Mouse (Mus musculus): ENCODE results near the gene Rrp8. TPM values are rescaled to one million over a fixed set of nuclear protein-coding genes. Genes with fewer than 3 reads are reported as not detected.

Gene Rrp8
- polyA plus RNA-seq, 1 experiment: 8.4 TPM

DNA sequence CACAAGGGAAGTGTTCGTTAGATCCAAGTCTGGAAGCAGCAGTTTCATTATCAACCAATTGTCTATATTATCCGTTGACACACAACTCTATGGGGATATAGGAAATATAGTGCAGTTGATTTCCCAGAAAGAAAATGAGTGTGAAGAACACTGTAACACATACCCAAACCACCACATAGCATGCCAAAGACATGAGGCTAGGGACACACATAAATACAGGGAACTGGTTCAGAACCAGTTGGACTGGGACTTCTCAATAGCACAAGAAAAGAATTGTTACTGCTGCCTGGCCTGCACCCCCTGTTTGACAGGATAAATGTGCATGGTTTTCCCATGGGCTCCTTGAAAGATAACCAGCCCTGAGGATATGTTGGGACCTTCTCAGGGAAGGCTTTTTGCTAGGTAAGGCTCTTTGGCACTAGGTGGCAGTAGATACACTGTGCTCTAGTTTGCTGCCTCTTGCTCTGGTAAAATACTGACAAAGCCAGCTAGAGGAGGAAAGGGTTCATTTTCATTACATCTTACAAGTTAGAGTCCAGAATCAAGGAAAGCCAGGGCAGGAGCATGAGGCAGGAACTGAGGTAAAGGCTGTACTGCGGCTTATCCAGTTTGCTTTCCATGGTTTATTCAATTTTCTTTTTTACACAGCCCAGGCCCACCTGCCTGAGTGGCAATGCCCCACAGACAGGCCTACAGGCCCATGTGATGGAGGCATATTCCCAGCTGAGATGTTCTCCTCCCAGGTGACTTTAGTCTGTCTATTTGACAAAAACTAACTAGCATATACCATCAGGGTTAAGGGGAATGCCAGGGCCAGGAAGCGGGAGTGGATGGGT, 10.8 kb downstream of the Rrp8 start:
- no peak for TF ChIP-seq POLR2A (IDR thresholded peaks at IDR 0.05; ENCODE audit: extremely low read depth, insufficient read depth, low read length)
- TF ChIP-seq CTCF (IDR thresholded peaks at IDR 0.05; ENCODE audit: extremely low read depth, insufficient read depth, low read length): peak; percentile 80
- H3K27ac ChIP-seq (ENCODE audit: insufficient read depth, low read length): no peak overlapping the region
- H3K4me1 ChIP-seq (ENCODE audit: control insufficient read depth, insufficient read depth, low read length): peaks cover 6% of the 10 kb centered on the region; the same call in 1 of the 2 replicates
- no peak overlapping the region for H3K4me3 ChIP-seq (ENCODE audit: insufficient read depth, low read length)

DNA sequence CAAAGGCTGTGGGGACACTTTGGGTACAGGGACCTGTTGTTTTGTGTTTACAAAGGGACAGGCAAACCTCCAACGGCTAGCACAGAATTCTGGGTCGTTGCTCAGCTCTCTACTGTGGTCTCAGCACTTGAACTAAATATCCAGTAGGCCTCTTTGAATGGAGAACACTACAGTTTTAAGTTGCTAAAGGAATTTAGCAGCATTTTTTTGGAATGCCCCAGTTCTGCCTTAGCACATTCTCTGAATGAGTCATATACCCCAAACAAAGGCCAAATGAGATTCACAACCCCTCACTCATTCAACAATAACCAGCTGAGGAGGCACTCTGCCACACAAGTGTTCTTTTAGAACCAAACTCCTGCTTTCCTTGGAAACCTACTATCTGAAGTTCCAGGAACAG, 15.3 kb downstream of the Rrp8 start:
- Histone ChIP-seq H3K4me3 (ENCODE audit: insufficient read depth, low read length) (no peak overlapping the region), H3K4me1 (ENCODE audit: control insufficient read depth, insufficient read depth, low read length) (0 out of 2 replicates have a peak, but pooled peaks cover 3% of the 10 kb centered on the region), H3K27ac (ENCODE audit: insufficient read depth, low read length) (no peak overlapping the region)
- TF ChIP-seq CTCF (IDR thresholded peaks at IDR 0.05; ENCODE audit: extremely low read depth, insufficient read depth, low read length) (no peak), POLR2A (IDR thresholded peaks at IDR 0.05; ENCODE audit: extremely low read depth, insufficient read depth, low read length) (no peak)

DNA sequence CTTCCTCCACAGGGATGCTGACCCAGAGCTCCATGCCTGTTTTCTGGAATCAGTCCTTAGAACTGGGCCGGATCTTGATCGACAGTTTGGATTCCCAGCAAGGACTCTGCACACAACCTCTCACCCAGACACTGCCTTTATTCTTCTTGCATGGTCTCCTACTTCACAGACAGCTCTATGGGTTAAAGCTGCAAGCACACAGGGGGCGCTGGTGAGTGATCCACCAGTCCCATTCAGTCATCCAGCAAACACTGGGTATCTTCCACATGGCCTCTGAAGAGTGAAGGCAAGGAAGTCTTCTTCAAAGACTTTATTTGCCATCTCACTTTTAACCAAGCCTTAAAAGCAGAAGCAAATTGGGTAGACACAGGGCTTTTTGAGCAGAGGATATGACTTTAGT, 21.8 kb downstream of the Rrp8 start:
- TF ChIP-seq CTCF (IDR thresholded peaks at IDR 0.05; ENCODE audit: extremely low read depth, insufficient read depth, low read length) (no peak), POLR2A (IDR thresholded peaks at IDR 0.05; ENCODE audit: extremely low read depth, insufficient read depth, low read length) (no peak)
- no peak overlapping the region for H3K4me3 ChIP-seq (ENCODE audit: insufficient read depth, low read length)
- H3K4me1 ChIP-seq (ENCODE audit: control insufficient read depth, insufficient read depth, low read length): no peaks in the 10 kb centered on the region
- no peak overlapping the region for H3K27ac ChIP-seq (ENCODE audit: insufficient read depth, low read length)

DNA sequence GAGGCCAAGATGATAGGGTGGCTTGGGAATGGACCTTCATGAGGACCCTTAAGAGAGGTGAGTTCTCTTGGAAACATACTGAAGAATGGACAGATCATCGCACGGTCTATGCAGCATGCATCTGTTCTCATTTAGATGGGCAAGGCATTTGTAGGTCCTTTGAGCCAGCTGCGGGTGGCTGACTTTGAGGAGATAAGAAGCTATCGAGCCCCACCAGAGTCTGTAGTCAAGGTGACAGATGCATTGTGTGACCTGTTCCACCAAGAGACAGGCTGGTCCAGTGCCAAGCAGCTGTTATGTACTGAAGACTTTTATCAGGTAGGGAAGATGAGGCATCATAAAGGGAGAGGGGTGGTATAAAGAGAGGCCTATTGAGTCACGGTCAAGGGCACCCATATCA, 28.5 kb downstream of the Rrp8 start:
- no peaks in the 10 kb centered on the region for H3K4me1 ChIP-seq (ENCODE audit: control insufficient read depth, insufficient read depth, low read length)
- H3K4me3 ChIP-seq (ENCODE audit: insufficient read depth, low read length): no peak overlapping the region
- H3K27ac ChIP-seq (ENCODE audit: insufficient read depth, low read length): no peak overlapping the region
- TF ChIP-seq CTCF (IDR thresholded peaks at IDR 0.05; ENCODE audit: extremely low read depth, insufficient read depth, low read length): no peak
- no peak for TF ChIP-seq POLR2A (IDR thresholded peaks at IDR 0.05; ENCODE audit: extremely low read depth, insufficient read depth, low read length)

DNA sequence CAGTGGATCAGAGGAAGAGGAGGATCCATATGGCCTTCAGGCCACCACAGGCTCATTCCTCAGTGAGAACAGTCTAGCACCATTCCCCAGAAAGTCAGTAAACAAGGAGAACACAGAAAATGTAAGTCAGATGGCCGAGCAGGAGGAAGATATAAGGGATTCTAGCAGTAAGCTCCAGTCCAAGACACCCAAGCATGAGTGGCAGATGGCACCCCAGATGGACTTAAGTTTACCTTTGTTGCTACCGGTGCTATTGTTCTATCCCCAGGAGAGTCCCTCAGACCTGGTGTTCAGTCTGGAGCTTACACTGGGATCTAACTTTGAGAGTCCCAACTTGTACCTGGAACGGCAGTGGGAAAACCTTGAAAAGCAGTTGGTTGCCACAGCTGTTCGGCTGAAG, 33.4 kb downstream of the Rrp8 start:
- no peak for TF ChIP-seq POLR2A (IDR thresholded peaks at IDR 0.05; ENCODE audit: extremely low read depth, insufficient read depth, low read length)
- TF ChIP-seq CTCF (IDR thresholded peaks at IDR 0.05; ENCODE audit: extremely low read depth, insufficient read depth, low read length): no peak
- Histone ChIP-seq H3K4me3 (ENCODE audit: insufficient read depth, low read length) (no peak overlapping the region), H3K4me1 (ENCODE audit: control insufficient read depth, insufficient read depth, low read length) (no peaks in the 10 kb centered on the region), H3K27ac (ENCODE audit: insufficient read depth, low read length) (no peak overlapping the region)

DNA sequence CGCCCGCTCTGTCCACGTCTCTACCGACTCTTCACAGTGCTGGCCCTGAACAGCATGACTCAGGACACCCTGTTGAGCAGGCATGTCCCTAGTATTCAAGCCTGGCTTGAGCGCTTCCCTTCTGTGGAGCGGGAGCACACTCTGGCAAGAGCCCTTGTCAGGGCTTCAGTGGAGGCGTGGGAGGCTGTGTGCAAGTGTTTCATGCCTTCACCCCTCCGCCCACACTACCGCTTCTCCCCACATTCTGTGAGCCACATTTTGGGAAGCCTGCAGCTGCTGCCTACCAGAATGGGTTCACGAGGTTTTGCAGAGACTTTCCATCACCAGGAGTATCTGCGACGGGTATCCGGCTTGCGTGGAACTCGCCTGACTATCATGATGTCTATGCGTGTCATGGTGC, 34.0 kb downstream of the Rrp8 start:
- Histone ChIP-seq H3K4me1 (ENCODE audit: control insufficient read depth, insufficient read depth, low read length) (no peaks in the 10 kb centered on the region), H3K4me3 (ENCODE audit: insufficient read depth, low read length) (no peak overlapping the region), H3K27ac (ENCODE audit: insufficient read depth, low read length) (no peak overlapping the region)
- no peak for TF ChIP-seq POLR2A (IDR thresholded peaks at IDR 0.05; ENCODE audit: extremely low read depth, insufficient read depth, low read length)
- no peak for TF ChIP-seq CTCF (IDR thresholded peaks at IDR 0.05; ENCODE audit: extremely low read depth, insufficient read depth, low read length)

DNA sequence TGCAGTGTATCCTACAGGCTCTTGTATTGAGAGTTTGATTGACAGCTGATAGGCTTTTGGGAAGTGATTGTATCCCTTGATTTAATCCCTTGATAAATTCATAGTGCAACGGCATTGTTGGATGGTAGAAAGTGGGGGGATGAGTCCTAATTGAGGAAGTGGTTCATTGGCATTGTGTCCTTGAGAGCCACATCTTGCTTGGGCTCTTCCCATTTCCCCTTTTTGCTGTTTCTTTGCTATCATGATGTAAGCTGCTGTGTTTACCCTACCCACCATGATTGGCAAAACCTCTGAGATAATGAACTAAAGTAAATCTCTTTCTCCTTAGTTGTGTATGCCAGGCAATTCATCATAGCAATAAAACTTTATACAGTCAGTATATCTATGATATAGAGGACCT, 46.3 kb downstream of the Rrp8 start:
- TF ChIP-seq CTCF (IDR thresholded peaks at IDR 0.05; ENCODE audit: extremely low read depth, insufficient read depth, low read length) (no peak), POLR2A (IDR thresholded peaks at IDR 0.05; ENCODE audit: extremely low read depth, insufficient read depth, low read length) (no peak)
- Histone ChIP-seq H3K4me1 (ENCODE audit: control insufficient read depth, insufficient read depth, low read length) (no peaks in the 10 kb centered on the region), H3K27ac (ENCODE audit: insufficient read depth, low read length) (no peak overlapping the region), H3K4me3 (ENCODE audit: insufficient read depth, low read length) (no peak overlapping the region)

DNA sequence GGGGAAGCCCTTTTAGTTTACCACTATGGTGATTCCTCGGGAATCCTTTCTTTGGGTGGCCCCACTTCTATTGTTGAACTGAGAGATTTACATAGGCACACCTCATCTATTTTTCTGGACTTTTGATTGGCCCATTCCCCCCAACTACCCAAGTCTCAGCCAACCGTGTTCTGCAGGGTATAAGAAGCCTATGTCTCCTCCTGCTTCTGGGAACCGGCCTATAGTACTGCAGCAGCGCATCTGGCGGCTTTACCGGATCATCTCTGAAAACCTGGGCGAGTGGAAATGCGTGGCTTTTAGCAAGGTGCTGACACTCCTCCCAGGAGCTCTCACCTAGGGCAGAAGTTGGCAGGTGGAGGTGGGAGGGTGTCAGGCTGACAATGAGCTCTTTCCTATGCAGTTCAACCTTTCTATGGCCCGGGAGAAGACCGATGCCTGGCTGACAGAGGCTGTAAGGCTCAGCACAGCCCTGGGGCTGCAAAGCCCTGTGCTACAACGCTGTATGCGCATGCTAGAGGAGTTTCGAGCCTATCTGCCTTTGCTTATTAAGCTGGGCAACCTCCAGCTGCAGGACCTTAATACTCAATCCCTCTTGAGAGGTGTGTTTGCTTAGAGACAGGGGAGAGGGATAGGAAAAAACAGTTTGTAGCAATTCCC, 51.5 kb downstream of the Rrp8 start:
- no peak overlapping the region for H3K4me3 ChIP-seq (ENCODE audit: insufficient read depth, low read length)
- TF ChIP-seq POLR2A (IDR thresholded peaks at IDR 0.05; ENCODE audit: extremely low read depth, insufficient read depth, low read length): no peak
- TF ChIP-seq CTCF (IDR thresholded peaks at IDR 0.05; ENCODE audit: extremely low read depth, insufficient read depth, low read length): no peak
- no peak overlapping the region for H3K27ac ChIP-seq (ENCODE audit: insufficient read depth, low read length)
- no peaks in the 10 kb centered on the region for H3K4me1 ChIP-seq (ENCODE audit: control insufficient read depth, insufficient read depth, low read length)

Other genes starting within 250 kb of the Rrp8 start
- gene Smpd1, start 183.0 kb downstream of the Rrp8 start, polyA plus RNA-seq (2012; rRNA removed): 93.2 and 93.3 TPM in 2 replicates
- gene Apbb1, start 155.7 kb downstream of the Rrp8 start, polyA plus RNA-seq (2012; rRNA removed): 564 and 565 TPM in 2 replicates
- 0.93 and 0.94 TPM in 2 replicates for gene Hpx, start 137.2 kb downstream of the Rrp8 start, polyA plus RNA-seq (2012; rRNA removed)
- 152 and 176 TPM in 2 replicates for gene Trim3, start 103.8 kb downstream of the Rrp8 start, polyA plus RNA-seq (2012; rRNA removed)
- gene Timm10b, start 97.3 kb downstream of the Rrp8 start, polyA plus RNA-seq (2012; rRNA removed): 123 and 138 TPM in 2 replicates
- gene Arfip2, start 97.0 kb downstream of the Rrp8 start, polyA plus RNA-seq (2012; rRNA removed): 122 and 127 TPM in 2 replicates
- 56.6 and 57.3 TPM in 2 replicates for gene Gm45799, start 96.8 kb downstream of the Rrp8 start, polyA plus RNA-seq (2012; rRNA removed)
- 7.9 and 8.0 TPM in 2 replicates for gene Dnhd1, start 86.6 kb downstream of the Rrp8 start, polyA plus RNA-seq (2012; rRNA removed)
- gene Ilk, start 793 bp downstream of the Rrp8 start, polyA plus RNA-seq (2012; rRNA removed): 153 TPM in 2 replicates
- gene Taf10, start 7.0 kb upstream of the Rrp8 start, polyA plus RNA-seq (2012; rRNA removed): 174 and 179 TPM in 2 replicates
- gene Tpp1, start 14.8 kb upstream of the Rrp8 start, polyA plus RNA-seq (2012; rRNA removed): 92.3 and 93.2 TPM in 2 replicates
- 4.2 and 5.2 TPM in 2 replicates for gene Dchs1, start 50.3 kb upstream of the Rrp8 start, polyA plus RNA-seq (2012; rRNA removed)
- gene Mrpl17, start 73.7 kb upstream of the Rrp8 start, polyA plus RNA-seq (2012; rRNA removed): 143 and 155 TPM in 2 replicates
- 1.3 and 1.5 TPM in 2 replicates for gene Gm4070, start 216.6 kb upstream of the Rrp8 start, polyA plus RNA-seq (2012; rRNA removed)